Mouse (Mus musculus) cerebellum, adult (tissue): ENCODE data around the gene Zmynd11.

ENCODE experiments used
- ATAC-seq: cut with Nextera tagmentation; 2 replicates; pipeline ENCODE4 v1.9.2; 2017; ENCODE audit warnings: mild to moderate bottlenecking, moderate library complexity, mixed read lengths; ENCODE audit not compliant: insufficient number of reproducible peaks, low FRiP score, low TSS enrichment

Zmynd11 gene

GRCm38 (mm10) chr13:9667954-9668496 lies 97.1 kb downstream of the Zmynd11 start:
- ATAC-seq = no peak

DNA sequence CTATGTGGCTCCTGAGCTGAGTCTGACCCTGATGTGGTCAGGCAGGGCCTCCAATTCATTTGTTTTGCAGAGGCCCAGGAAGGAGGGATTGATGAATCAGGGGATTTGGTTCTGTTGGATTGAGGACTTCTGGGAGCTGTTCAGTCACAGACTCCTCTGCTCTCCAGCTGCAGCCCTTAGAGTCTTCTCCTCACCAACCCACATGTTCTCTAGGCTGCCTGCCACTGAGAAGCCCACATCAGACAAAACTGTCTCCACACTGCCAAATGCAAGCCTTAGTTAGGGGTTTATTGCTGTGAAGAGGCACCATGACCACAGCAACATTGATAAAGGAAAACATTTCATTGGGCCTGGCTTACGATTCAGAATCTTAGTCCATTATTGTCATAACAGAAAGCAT lies 101.5 kb downstream of the Zmynd11 start:
- ATAC-seq = no peak

GRCm38 (mm10) chr13:9660711-9661110 lies 104.4 kb downstream of the Zmynd11 start:
- ATAC-seq = no peak

DNA sequence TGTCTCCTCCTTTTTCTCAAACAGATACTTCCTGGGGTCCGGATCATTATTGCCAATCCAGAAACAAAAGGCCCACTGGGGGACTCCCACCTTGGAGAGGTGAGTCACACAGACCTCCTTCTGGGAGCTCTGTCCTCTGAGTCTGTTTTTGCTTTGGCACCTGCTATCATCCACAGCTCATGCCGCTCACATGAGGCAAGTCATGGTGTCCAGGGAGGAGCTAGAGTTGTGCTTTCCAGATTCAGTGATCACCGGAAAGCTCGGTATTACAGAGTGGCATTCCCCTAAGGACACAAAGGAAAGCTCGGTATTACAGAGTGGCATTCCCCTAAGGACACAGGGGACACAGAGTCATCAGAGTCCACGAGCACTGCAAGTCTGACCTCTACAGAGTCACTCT lies 108.5 kb downstream of the Zmynd11 start:
- no peak for ATAC-seq

DNA sequence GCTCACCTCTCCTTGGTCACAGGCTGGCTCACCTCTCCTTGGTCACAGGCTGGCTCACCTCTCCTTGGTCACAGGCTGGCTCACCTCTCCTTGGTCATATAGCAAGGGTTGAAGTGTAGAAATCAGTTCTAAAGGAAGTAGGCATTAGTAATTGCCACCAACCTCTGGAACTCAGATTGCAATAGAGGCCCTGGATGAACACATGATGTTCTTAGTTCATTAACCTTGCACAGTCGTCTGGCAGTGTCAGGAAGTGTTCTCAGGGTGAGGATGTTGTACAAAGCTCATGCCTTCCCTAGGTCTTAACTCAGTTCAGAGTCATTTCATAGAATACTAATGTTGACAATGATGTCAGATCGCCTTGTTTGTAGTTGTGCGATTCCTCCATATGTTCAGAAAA lies 112.1 kb downstream of the Zmynd11 start:
- ATAC-seq = no peak

DNA sequence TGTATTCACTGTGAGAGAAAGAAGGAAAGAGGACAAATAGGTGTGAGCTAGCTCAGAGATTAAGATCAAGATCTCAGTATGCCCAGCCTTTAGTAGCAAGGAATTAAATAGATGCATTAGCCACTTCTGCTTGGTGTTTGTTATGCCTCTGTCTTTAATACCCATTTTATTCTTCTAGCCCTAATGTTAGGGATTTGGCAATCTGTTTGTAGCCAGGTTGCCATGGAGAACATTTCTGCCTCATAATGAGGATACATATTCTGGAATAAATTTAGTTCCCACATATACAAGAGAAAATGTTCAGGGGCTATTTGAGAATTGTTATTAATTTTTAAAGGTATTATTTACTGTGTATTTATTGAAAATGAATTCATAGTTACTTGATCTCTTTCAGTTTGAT lies 114.5 kb downstream of the Zmynd11 start:
- no peak for ATAC-seq

GRCm38 (mm10) chr13:9649894-9650293 lies 115.2 kb downstream of the Zmynd11 start:
- ATAC-seq = no peak

GRCm38 (mm10) chr13:9648716-9649115 lies 116.4 kb downstream of the Zmynd11 start:
- no peak for ATAC-seq

DNA sequence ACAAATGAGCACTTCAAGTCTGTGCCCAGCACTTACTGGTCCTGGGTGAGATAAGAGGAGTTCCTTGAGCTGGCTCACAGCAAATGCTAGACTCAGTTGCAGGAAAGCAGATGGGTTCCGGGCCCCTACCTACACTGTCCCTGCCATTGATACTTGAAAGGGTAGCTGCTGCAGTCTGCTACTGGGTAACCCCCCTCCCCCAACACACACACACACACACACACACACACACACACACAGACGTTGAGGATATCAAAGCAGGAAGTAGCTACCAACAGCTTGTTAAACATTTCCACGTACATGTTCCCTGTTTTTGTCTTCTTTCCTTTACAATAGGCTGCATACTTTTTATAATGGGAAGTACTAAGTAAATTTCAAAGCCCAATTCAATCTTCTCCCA lies 127.2 kb downstream of the Zmynd11 start:
- ATAC-seq = no peak

DNA sequence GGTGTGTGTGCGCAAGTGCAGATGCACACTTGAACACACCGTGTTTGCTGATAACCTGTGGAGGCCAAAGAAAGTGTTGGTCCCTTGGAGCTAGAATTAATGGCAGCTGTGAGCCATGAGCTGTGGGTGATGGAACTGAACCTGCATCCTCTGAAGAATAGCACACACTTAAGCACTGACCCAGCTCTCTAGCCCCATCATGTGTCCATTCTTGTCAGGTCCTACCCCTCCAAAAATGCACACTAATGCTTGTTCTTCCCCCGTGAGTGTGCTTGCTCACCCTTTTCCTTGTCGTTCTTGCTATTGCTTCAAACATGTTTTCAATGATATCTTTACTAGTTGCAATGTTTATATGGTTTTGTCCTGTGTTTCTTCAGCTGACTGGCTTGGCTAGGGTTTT lies 128.6 kb downstream of the Zmynd11 start:
- peak; percentile 64 for ATAC-seq

GRCm38 (mm10) chr13:9635951-9636350 lies 129.2 kb downstream of the Zmynd11 start:
- ATAC-seq = no peak
